Comparison of ENCODE assay signal across 27 mouse cellular contexts in genomic region chr9:29238973-29239372, GRCm38 (mm10).
DNase-seq lines count a peak whose midpoint lies in the region; ATAC-seq and TF ChIP-seq lines count a peak whose summit lies in the region.
"Had no signal": no experiment of that assay in that cellular context is flagged by ENCODE, and none has a peak within 500 bp of the region (broad histone marks: within the 10 kb centered on the region; RNA-seq: fewer than 3 reads in every experiment).

No protein-coding gene starts in this region.

- no peaks in the 10 kb centered on the region for H3K9me3 ChIP-seq in midbrain, postnatal 0 days (ENCODE audit: low read length)
- H3K9me3 ChIP-seq: heart, embryonic 12.5 days; hindbrain, embryonic 10.5 days; intestine, embryonic 15.5 days; midbrain, embryonic 10.5 days; midbrain, embryonic 15.5 days had no signal

- H3K79me2 ChIP-seq in heart, adult 2 months (replicated peaks; ENCODE audit: control insufficient read depth, insufficient read depth, low read length), result no peaks in the 10 kb centered on the region

- no peaks in the 10 kb centered on the region for H3K27me3 ChIP-seq in cerebellum, adult 2 months (ENCODE audit: control insufficient read depth, insufficient read depth, low read length)
- H3K27me3 ChIP-seq in midbrain, postnatal 0 days (ENCODE audit: insufficient read depth, low read length), result no peaks in the 10 kb centered on the region
- no peaks in the 10 kb centered on the region for H3K27me3 ChIP-seq in heart, adult 2 months (ENCODE audit: control insufficient read depth, insufficient read depth, low read length)
- H3K27me3 ChIP-seq: heart, embryonic 12.5 days; intestine, embryonic 15.5 days; midbrain, embryonic 15.5 days had no signal

- H3K36me3 ChIP-seq in midbrain, postnatal 0 days (ENCODE audit: insufficient read depth, low read length), result no peaks in the 10 kb centered on the region
- no peaks in the 10 kb centered on the region for H3K36me3 ChIP-seq in heart, adult 2 months (ENCODE audit: control insufficient read depth, insufficient read depth, low read length)
- H3K36me3 ChIP-seq: heart, embryonic 12.5 days; hindbrain, embryonic 10.5 days; intestine, embryonic 15.5 days; midbrain, embryonic 10.5 days; midbrain, embryonic 15.5 days had no signal

- H3K4me2 ChIP-seq in midbrain, postnatal 0 days (ENCODE audit: low read depth, low read length, poor library complexity, severe bottlenecking), result no peak overlapping the region
- H3K4me2 ChIP-seq: heart, embryonic 12.5 days; intestine, embryonic 15.5 days; midbrain, embryonic 15.5 days had no signal

- DNase-seq in left cerebral cortex, postnatal 4 days, result peak; percentile 32
- no peak for DNase-seq in left cerebral cortex, adult 9 months (ENCODE audit: low spot score in 2 of 2)
- peak; percentile 77 to 89 for DNase-seq in cerebellum, adult 2 months
- DNase-seq in cerebellum, postnatal 14 days, result peak; percentile 60 to 77
- DNase-seq in heart, postnatal 10 days, result no peak
- DNase-seq in midbrain, postnatal 0 days (ENCODE audit: low spot score), result no peak
- no peak for DNase-seq in heart, adult 2 months
- DNase-seq: adrenal gland, postnatal 25 days; gastrocnemius, adult 2 months; gastrocnemius, postnatal 36 days; heart, adult 18-20 months; kidney, adult 8-10 months; kidney, postnatal 10 days; layer of hippocampus, postnatal 36 days; liver; lung, adult 2 months; lung, postnatal 10 days; thymus, adult 2 months had no signal

- intact Hi-C loops in left cerebral cortex, postnatal 4 days (cut with DNase I), result no loop called here
- intact Hi-C loops in heart, postnatal 10 days (cut with DNase I), result no loop called here
- intact Hi-C loops in heart, adult 2 months (cut with DNase I), result loop anchor here (5.0 to 10.0 kb wide), 2 partner anchors 166 to 218 kb away; no protein-coding TSS in a partner anchor

- 12% methylated on average over 3 of the region's 3 CpGs for WGBS in cerebellum, adult 2 months
- 88% methylated on average over 3 of the region's 3 CpGs for WGBS in midbrain, postnatal 0 days
- WGBS in heart, adult 2 months, result 68% methylated on average over 3 of the region's 3 CpGs

- H3K27ac ChIP-seq in cerebellum, adult 2 months (ENCODE audit: insufficient read depth, low read length), result peak overlapping the region; percentile 92
- no peak overlapping the region for H3K27ac ChIP-seq in midbrain, postnatal 0 days (ENCODE audit: low read depth, low read length)
- no peak overlapping the region for H3K27ac ChIP-seq in heart, adult 2 months
- H3K27ac ChIP-seq: gastrocnemius, adult 2 months; hindbrain, embryonic 10.5 days; hindbrain, postnatal 0 days; intestine, embryonic 15.5 days; liver, embryonic 14.5 days; midbrain, embryonic 10.5 days; midbrain, embryonic 15.5 days had no signal

- no peak for ATAC-seq in midbrain, postnatal 0 days (ENCODE audit: low FRiP score)
- ATAC-seq: CD4-positive, CD25-positive, alpha-beta regulatory T cell, adult 4 months; forebrain, embryonic 14.5 days; hindbrain, postnatal 0 days; intestine, embryonic 15.5 days; midbrain, embryonic 15.5 days had no signal

- no peak for TF ChIP-seq CTCF in cerebellum, adult 2 months (IDR thresholded peaks at IDR 0.05; ENCODE audit: borderline replicate concordance, insufficient read depth, low read depth, low read length)
- TF ChIP-seq CTCF in midbrain, postnatal 0 days (IDR thresholded peaks at IDR 0.05), result no peak
- no peak for TF ChIP-seq CTCF in heart, adult 2 months (IDR thresholded peaks at IDR 0.05)

- no peak overlapping the region for H3K4me3 ChIP-seq in cerebellum, adult 2 months (replicated peaks; ENCODE audit: insufficient read depth, low read depth, low read length)
- no peak overlapping the region for H3K4me3 ChIP-seq in midbrain, postnatal 0 days (ENCODE audit: low read depth, low read length)
- H3K4me3 ChIP-seq in heart, adult 2 months, result no peak overlapping the region
- H3K4me3 ChIP-seq: gastrocnemius, adult 2 months; heart, embryonic 12.5 days; hindbrain, embryonic 10.5 days; intestine, embryonic 15.5 days; midbrain, embryonic 10.5 days; midbrain, embryonic 15.5 days had no signal

- no peak for TF ChIP-seq EP300 in heart, adult 2 months (IDR thresholded peaks at IDR 0.05; ENCODE audit: insufficient read depth, low read depth, low read length)

- peaks cover 38% of the 10 kb centered on the region for H3K4me1 ChIP-seq in cerebellum, adult 2 months (ENCODE audit: control insufficient read depth, insufficient read depth, low read length)
- no peaks in the 10 kb centered on the region for H3K4me1 ChIP-seq in midbrain, postnatal 0 days (ENCODE audit: insufficient read depth, low read length)
- H3K4me1 ChIP-seq in heart, adult 2 months (ENCODE audit: control insufficient read depth, insufficient read depth, low read length), result no peaks in the 10 kb centered on the region
- H3K4me1 ChIP-seq: hindbrain, embryonic 10.5 days; intestine, embryonic 15.5 days had no signal

- no peak overlapping the region for H3K9ac ChIP-seq in midbrain, postnatal 0 days (replicated peaks; ENCODE audit: low read length, poor library complexity, severe bottlenecking)
- H3K9ac ChIP-seq in heart, adult 2 months (ENCODE audit: low read depth, low read length), result no peak overlapping the region
- H3K9ac ChIP-seq: heart, embryonic 12.5 days; intestine, embryonic 15.5 days; liver, embryonic 14.5 days; midbrain, embryonic 15.5 days had no signal

- TF ChIP-seq POLR2A in cerebellum, adult 2 months (IDR thresholded peaks at IDR 0.05; ENCODE audit: borderline replicate concordance, insufficient read depth, low read length), result no peak
- TF ChIP-seq POLR2A in heart, adult 2 months (IDR thresholded peaks at IDR 0.05; ENCODE audit: insufficient read depth, low read depth, low read length), result no peak

Comparison
In these comparisons a context has a peak if more than half of its experiments do, and no peak if none do; other contexts are left out.
1. DNase-seq: peak in left cerebral cortex, postnatal 4 days (single experiment), cerebellum, adult 2 months (2 of 2) and cerebellum, postnatal 14 days (2 of 2); none in left cerebral cortex, adult 9 months (0 of 2), heart, postnatal 10 days (0 of 2), midbrain, postnatal 0 days (single experiment) and heart, adult 2 months (0 of 2).